Mouse (Mus musculus) thymus, adult 2 months (tissue): ENCODE data around the gene Ddx4. TPM values are rescaled to one million over a fixed set of nuclear protein-coding genes. Genes with fewer than 3 reads are reported as not detected.

Experiments used
- DNase-seq: peaks from one replicate; pipeline ENCODE4 v3.0.0; 2021
- H3K27ac ChIP-seq: fragments of 200-500 bp; 2 replicates; pipeline ENCODE4 v1.5.1; 2012; ENCODE audit warnings: low read length, control low read depth; ENCODE audit not compliant: control insufficient read depth, insufficient read depth
- H3K27me3 ChIP-seq: fragments of 200-500 bp; 2 replicates; pipeline ENCODE4 v1.6.1; 2012; ENCODE audit warnings: mild to moderate bottlenecking, low read length, moderate library complexity, mixed read lengths; ENCODE audit not compliant: control insufficient read depth, insufficient read depth
- H3K36me3 ChIP-seq: fragments of 200-500 bp; 2 replicates; pipeline ENCODE4 v1.6.1; 2012; ENCODE audit warnings: mild to moderate bottlenecking, low read length, moderate library complexity; ENCODE audit not compliant: control insufficient read depth, insufficient read depth
- H3K4me1 ChIP-seq: fragments of 200-500 bp; replicated peaks from 2 replicates; pipeline ENCODE4 v1.6.1; 2012; ENCODE audit warnings: low read length; ENCODE audit not compliant: control insufficient read depth, insufficient read depth
- H3K4me3 ChIP-seq: fragments of 200-500 bp; 2 replicates; pipeline ENCODE4 v1.5.1; 2012; ENCODE audit warnings: mild to moderate bottlenecking, low read length, control low read depth, moderate library complexity; ENCODE audit not compliant: control insufficient read depth, insufficient read depth
- CTCF ChIP-seq: fragments of 200-500 bp; IDR thresholded peaks from 2 replicates; pipeline ENCODE4 v1.5.1; 2012; ENCODE audit warnings: mild to moderate bottlenecking, control low read depth, low read length, moderate library complexity, borderline replicate concordance; ENCODE audit not compliant: control insufficient read depth, poor library complexity, insufficient read depth; ENCODE audit errors: extremely low read depth
- POLR2A ChIP-seq: fragments of 200-500 bp; IDR thresholded peaks from 2 replicates; pipeline ENCODE4 v1.6.1; 2012; ENCODE audit warnings: mild to moderate bottlenecking, low read length, control low read depth, moderate library complexity; ENCODE audit not compliant: control insufficient read depth, poor library complexity, insufficient read depth; ENCODE audit errors: extremely low read depth
- WGBS: fragments of 180-500 bp; shearing (Covaris S2); methylation state at CpG from one replicate; pipeline ENCODE4 v1.1.7; 2018; 5-methylcytosine and 5-hydroxymethylcytosine counted together
- polyA plus RNA-seq: library from polyadenylated mRNA; depleted of rRNA; stranded (reverse); fragments of >200 nt; gene quantifications from 2 replicates; pipeline ENCODE4 v1.2.3, GENCODE M21; 2012

Gene Ddx4
- polyA plus RNA-seq, 1 experiment: 0.08 TPM

DNA sequence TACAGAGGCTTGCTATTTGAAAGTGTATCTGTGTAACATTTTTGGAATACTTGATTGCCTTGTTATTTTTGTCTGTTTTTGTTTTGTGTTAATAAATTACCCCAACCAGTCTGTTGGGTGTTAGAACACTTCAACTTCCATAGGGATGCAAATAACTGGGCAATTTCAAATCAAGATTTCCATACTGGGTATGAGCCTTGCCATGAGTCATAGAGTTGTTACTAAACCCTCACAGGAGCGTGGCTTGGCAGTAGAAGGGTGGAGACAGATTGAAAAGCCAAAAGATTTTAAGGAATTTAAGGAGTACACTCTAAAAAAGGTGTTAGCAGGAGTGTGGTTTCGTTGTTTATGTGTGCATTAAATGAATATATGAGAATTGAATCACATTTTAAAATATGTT lies 31.0 kb upstream of the Ddx4 start:
- 96% methylated on average over 2 of the region's 2 CpGs for WGBS
- H3K27ac ChIP-seq: no peak overlapping the region
- TF ChIP-seq CTCF (no peak), POLR2A (no peak)

DNA sequence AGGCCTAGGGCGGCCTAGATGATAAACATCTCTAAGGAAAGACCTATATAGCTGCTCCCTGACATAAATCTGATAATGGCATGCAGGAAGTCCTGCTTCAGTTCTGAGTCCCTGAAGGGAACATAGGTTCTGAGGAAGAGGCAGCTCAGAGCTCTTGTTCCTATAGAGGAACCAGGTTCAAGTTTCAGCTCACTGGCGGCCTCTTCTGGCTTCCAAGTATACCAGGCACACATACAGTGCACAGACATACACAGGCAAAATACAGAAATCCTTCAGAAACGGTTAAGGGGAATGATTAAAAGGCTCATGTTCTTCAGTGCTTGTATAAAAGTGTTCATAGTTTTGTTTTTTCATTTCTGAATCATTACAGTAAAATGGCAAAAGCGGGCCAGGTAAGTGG lies 25.9 kb upstream of the Ddx4 start:
- no peak overlapping the region for H3K4me3 ChIP-seq
- no peak overlapping the region for H3K27ac ChIP-seq
- no peak for TF ChIP-seq CTCF
- TF ChIP-seq POLR2A: no peak
- H3K27me3 ChIP-seq: no peaks in the 10 kb centered on the region
- no peaks in the 10 kb centered on the region for H3K36me3 ChIP-seq
- 95% methylated on average over 4 of the region's 4 CpGs for WGBS
- H3K4me1 ChIP-seq: no peaks in the 10 kb centered on the region
- DNase-seq: peak; percentile 23

More for the DNA sequence above, 31.0 kb upstream of the Ddx4 start:
- H3K4me3 ChIP-seq: no peak overlapping the region
- no peak for DNase-seq
- no peaks in the 10 kb centered on the region for H3K4me1 ChIP-seq
- no peaks in the 10 kb centered on the region for H3K27me3 ChIP-seq
- no peaks in the 10 kb centered on the region for H3K36me3 ChIP-seq

DNA sequence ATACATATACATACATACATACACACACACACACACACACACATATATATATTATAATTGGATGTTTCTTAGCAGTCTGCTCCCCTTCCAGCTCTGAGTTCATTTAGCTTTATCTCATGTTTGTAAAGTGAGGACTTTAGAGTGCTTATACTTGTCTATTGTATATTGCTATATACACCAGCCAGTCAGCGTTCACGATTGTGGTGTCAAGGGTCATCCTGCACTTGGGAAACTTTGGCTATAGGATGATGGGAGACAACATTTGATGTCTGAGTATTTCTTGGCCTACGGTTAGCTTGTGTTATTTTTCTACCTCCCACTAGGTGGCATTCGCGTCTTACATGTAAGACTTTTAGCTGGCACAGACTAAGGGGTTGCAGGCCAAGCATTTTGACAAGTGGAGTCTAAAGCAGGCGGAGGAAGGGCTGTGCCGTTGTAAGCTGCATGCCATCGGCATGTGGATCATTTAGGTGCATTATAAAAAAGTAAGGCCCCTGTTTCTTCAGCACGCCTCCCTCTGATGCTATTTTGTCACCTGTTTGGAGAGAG lies 21.7 kb upstream of the Ddx4 start:
- no peak overlapping the region for H3K27ac ChIP-seq

DNA sequence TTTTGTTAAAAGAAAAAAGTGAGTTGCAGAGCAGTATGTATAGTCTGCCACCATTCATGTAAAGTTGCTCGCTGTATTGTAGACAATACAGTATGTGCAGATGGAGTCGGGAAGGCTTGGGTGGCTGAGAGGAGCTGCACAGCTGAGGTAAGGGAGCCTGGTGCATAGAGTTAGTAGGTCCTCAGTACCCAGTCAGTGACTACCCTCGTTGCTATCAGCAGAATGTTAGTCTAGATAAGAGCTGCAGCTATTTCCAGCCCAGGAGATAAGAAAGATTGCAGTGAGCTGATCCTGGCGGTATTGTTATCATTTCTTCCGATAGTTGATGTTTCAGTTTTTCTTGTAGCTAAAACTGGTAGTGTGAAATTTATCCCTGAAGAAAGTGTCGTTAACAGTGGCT lies 20.5 kb upstream of the Ddx4 start:
- DNase-seq: no peak
- Histone ChIP-seq H3K4me1 (no peaks in the 10 kb centered on the region), H3K4me3 (no peak overlapping the region), H3K27ac (no peak overlapping the region), H3K27me3 (no peaks in the 10 kb centered on the region), H3K36me3 (peaks cover 11% of the 10 kb centered on the region)
- TF ChIP-seq CTCF (no peak), POLR2A (no peak)
- 94% methylated on average over 6 of the region's 6 CpGs for WGBS

More for the DNA sequence above, 21.7 kb upstream of the Ddx4 start:
- no peaks in the 10 kb centered on the region for H3K4me1 ChIP-seq
- 25% methylated on average over 9 of the region's 9 CpGs for WGBS
- no peak overlapping the region for H3K4me3 ChIP-seq
- DNase-seq: peak; percentile 46
- no peaks in the 10 kb centered on the region for H3K27me3 ChIP-seq
- no peak for TF ChIP-seq POLR2A
- no peak for TF ChIP-seq CTCF
- H3K36me3 ChIP-seq: peaks cover 11% of the 10 kb centered on the region

DNA sequence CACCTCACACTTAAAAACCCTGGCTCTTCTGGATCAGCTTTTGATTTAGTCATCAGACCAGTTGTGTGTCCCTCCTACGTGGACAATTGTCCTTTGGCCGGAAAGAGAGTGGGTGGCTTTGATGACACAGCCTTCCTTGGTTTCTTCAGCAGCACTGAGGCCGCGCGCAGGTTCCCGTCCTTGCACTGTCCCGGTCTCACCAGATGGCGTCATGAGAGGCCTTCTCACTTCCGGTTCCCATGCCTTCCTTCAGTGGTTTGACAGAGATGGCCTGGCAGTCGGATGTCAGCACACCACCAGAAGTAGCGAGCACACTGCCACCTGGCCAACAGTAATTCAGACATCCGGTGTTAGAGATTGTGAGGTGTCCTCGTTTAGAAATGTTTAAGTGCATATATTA lies 19.4 kb upstream of the Ddx4 start:
- H3K27me3 ChIP-seq: no peaks in the 10 kb centered on the region
- no peak overlapping the region for H3K27ac ChIP-seq
- no peaks in the 10 kb centered on the region for H3K4me1 ChIP-seq
- no peak for TF ChIP-seq CTCF
- no peak for TF ChIP-seq POLR2A
- no peak for DNase-seq
- 92% methylated on average over 13 of the region's 13 CpGs for WGBS
- no peak overlapping the region for H3K4me3 ChIP-seq
- H3K36me3 ChIP-seq: peaks cover 11% of the 10 kb centered on the region

DNA sequence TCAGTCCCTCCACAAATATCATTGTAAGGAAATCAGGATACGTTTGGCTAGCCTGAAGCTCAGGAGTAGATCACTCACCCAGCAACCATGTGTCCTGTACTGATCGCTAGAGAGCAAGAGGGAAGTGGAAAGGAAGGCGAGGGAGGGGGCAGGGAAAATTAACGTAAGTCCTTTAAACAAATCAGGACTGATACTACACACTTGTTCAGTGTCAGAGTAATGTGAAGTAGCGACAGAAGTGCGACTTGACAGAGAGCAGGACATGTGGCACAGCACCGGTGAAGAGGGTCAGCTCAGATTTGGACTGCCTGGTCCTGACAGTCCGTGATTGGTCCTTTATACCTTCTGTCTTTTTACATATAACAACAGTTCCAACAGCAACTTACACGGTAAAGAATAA lies 14.9 kb upstream of the Ddx4 start:
- H3K27ac ChIP-seq: no peak overlapping the region
- no peak overlapping the region for H3K4me3 ChIP-seq
- TF ChIP-seq CTCF: no peak
- TF ChIP-seq POLR2A: no peak
- peaks cover 11% of the 10 kb centered on the region for H3K36me3 ChIP-seq
- no peaks in the 10 kb centered on the region for H3K27me3 ChIP-seq
- 78% methylated on average over 9 of the region's 9 CpGs for WGBS
- no peak for DNase-seq
- no peaks in the 10 kb centered on the region for H3K4me1 ChIP-seq
